Mouse (Mus musculus) left cerebral cortex, postnatal 10 days (tissue): ENCODE results near the gene Mrpl4. TPM values are rescaled to one million over a fixed set of nuclear protein-coding genes. Genes with fewer than 3 reads are reported as not detected.
A peak's percentile ranks its signal among the peaks of the same experiment; 100 is the strongest.

ENCODE experiments used
- DNase-seq, 2 experiments: peaks; one replicate each; pipeline ENCODE4 v3.0.0; 2021 to 2022; ENCODE audit warnings: low spot score in 2 of 2, mixed read lengths in 1 of 2; ENCODE audit errors: extremely low spot score in 1 of 2
- intact Hi-C: fragments of 180-260 bp; cut with DNase I; formaldehyde crosslinking; loops from one replicate; pipeline ENCODE4 v1.15.1; 2025
- total RNA-seq, 2 experiments: library from RNA; stranded (reverse); gene quantifications; 2 replicates each; pipeline ENCODE4 v1.2.3; 2021

Mrpl4 gene
- total RNA-seq, 2 experiments from 2014 or later, result 53.3 to 56.0 TPM

DNA sequence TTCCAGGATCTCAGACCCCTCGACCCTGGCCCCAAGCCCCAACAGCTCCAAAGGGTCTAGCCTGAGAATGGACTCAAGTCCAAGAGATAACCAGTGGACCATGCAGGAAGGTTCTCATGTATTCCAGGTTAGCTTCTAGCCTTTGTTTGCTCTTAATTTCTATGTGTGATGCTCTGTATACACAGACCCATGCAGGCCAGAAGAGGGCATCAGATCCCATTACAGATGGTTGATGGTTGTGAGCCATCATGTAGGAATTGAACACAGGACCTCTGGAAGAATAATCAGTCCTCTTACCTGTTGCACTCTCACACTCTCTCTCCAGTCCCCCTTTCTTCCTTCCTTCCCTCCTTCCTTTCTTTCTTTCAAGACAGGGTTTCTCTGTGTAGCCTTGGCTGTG, 9.8 kb downstream of the Mrpl4 start:
- DNase-seq, result no peak
- intact Hi-C loops, result no loop called here

DNA sequence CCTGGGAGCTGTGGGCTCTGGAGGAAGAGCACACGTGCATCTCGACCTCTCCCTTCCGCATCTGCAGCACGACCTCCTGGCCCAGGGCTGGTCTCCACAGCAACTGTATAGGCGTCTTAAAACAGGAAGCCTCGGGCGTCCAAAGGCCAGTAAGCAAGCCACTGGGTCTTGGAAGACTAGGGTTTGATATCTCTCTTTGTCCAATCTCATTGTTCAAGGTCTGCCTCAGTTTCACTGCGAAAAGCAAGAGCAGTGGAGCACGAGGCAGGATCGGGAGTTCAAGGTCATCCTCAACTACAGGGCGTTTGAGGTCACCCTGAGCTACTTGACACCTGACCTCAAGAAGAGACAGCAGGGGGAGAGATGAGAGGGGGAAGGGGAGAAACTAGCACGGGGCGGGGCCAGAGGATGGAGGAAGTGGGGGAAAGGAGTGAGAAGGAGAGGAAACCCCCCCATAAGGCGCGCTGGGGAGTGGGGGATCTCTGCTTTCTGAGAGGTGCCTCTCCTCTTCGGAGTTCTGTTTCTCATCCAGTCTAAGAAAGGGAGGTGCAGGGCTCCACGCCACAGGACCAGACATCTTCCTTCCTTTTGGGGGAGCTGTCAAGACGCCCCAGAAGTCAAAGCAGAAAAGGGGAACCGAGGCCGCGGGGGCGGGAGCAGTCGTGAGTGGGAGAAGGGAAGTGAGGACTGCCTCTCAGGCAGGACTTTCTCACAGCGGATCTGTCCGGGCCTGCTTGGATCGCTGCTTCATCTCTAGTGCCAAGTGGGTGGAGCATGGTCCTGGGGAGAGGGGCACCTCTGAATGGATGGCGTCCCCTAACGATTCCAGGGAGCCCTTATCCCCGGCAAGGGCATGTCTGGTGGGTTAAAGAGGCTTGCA, 12.4 kb downstream of the Mrpl4 start:
- DNase-seq, result peak in 1 of 2 experiments; percentile 82
- intact Hi-C loops, result no loop called here

DNA sequence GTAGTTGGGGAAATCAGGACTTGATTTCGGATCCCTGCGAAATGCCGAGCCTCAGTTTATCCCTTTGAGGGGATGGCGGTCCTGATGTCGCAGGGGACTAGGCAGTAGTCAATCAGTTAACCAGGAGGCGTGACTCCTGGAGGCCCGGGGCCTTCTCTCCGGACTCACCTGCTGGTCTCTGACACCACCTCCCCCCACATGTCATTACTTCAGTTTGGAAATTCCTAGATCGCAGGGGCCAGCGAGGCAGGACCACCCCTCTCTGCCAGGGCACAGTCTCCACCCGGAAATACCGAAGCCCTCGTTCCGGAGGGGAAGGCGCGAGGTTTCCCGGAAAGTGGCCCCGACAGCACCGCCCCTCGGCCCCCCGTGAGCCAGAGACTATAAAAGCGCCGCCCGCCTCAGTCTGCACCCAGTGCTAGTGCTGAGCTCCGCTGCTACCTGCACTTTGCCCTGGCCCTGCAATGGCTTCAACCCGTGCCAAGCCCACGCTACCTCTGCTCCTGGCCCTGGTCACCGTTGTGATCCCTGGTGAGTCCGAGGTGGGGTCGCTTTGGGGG, 13.1 kb downstream of the Mrpl4 start, which contains the start of gene Icam1:
Icam1 (plus strand) TSS at position 415 of the 560 bp plus-strand sequence.
- peak in 1 of 2 experiments; percentile 84 for DNase-seq
- intact Hi-C loops, result no loop called here

DNA sequence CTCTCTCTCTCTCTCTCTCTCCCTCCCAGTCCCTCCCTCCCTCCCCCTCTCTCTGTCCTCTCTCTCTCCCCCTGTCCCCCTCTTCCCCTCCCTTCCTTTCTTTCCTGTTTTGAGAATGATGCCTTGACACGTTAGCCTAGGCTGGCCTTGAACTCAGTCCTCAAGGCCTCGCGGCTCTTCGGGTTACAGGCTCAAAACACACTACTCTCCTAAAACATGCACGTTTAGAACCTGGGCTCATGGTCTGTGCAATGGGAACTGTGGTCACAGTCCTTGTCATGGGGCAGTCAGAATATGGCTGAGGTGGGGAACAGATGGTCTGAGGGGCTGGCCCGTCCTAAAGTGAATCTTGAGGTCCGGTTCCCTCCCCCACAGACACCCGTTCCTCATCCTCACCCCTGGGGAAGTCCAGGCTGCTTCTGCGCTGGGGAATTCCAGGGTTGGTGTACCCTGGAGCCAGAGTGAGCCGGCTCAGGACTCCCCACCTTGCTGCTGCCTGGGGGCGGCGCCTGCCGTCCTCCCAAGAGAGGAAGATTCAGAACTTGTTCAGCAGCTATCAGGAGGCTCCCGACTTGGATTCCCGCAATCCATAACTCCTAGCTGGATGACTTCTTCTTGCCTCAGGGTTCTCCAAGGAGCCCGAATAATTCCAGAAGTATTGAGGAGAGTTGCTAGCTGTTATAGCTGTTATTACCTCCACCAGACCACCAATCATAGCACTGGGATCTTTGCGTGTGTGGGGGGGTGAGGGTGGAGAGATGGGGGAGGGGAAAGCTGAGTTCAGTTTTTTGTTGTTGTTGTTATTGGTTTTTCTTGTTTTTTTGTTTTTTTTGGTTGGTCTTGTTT, 14.0 kb downstream of the Mrpl4 start:
- DNase-seq, result peak in 1 of 2 experiments; percentile 46
- intact Hi-C loops, result no loop called here

DNA sequence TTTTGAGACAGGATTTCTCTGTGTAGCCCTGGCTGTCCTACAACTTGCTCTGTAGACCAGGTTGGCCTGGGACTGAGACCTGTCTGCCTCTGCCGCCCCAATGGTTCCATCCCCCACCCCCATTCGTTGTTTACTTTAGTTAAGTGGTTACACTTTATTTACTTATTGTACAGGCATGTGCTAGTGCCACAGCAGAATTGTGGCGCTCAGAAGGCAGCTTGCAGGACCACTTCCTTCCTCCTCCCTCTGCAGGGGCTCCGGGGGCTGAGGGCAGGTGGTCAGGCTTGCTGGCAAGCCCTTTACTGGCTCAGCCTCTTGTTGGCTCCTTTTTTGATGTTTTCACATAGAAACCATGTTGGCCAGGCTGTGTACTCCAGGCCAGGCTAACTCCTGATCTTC, 14.6 kb downstream of the Mrpl4 start:
- no peak for DNase-seq
- intact Hi-C loops, result no loop called here

DNA sequence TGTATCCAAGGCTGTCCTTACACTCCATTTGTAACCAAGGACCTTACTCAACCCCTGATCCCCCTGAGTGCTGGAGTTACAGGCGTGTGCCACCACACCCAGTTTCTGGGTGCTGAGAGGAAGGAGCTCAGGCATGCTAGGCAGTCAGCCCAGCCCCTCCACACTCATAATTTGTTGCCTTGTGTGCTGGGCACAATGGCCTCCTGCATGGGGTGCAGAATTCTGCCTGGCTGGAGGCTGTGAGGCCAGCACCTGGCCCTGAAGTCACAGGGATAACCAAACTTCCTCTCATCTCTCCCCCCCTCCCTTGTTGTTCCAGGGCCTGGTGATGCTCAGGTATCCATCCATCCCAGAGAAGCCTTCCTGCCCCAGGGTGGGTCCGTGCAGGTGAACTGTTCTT, 16.1 kb downstream of the Mrpl4 start:
- no peak for DNase-seq
- intact Hi-C loops, result no loop called here

DNA sequence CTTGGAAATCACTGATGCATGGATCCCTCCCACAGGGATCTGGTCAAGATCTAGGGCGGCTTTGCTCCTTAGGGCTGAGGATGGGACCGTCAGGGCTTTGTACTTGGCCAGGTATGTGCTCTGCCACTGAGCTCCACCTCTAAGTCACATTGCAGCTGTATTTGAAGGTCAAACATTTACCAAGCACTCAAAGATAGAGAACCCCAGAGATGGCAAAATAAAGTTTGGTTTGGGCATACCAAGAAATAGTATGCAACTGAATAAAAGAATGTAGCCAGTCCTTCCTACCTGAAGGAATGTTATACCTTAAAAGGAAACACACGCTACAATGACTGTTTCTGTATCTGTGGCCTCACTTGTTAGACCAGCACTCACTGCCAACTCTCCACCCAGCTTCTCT, 18.8 kb downstream of the Mrpl4 start:
- no peak for DNase-seq
- intact Hi-C loops, result no loop called here

DNA sequence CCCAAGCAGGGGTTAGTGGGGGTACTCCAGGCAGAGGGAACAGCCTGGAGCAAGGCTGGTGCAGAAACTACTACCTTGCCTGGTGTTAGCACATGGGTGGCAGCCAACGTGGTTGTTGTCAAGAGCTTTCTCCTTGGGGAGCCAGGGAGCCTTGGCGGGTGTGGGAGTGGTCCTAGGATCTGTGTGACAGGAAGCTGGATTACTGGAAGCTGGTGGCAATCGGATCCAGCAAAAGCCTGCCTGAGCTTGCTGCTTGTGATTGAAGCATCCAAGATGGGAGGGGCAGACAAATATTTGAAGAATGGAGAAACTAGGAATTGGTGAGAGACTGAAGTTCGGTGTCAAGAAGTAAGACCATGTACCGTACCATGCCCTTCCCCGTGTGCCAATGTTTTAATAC, 19.8 kb downstream of the Mrpl4 start:
- no peak for DNase-seq
- intact Hi-C loops, result no loop called here

DNA sequence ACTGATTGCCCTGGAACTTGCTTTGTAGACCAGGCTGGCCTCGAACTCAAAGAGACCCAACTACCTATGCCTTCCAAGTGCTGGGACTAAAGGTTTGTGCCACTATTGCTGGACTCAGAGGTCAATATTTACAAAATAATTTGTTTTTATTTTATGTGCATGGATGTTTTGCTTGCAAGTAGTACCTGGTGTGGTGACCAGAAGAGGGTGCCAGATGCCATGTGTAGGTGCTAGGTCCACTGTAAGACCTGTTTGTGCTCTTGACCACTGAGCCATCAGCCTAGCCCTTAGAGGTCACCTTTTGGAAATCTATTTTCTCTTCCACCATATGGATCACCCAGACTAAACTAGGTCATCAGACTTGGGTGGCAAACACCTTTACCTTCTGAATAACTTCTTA, 20.2 kb downstream of the Mrpl4 start:
- no peak for DNase-seq
- intact Hi-C loops, result no loop called here

DNA sequence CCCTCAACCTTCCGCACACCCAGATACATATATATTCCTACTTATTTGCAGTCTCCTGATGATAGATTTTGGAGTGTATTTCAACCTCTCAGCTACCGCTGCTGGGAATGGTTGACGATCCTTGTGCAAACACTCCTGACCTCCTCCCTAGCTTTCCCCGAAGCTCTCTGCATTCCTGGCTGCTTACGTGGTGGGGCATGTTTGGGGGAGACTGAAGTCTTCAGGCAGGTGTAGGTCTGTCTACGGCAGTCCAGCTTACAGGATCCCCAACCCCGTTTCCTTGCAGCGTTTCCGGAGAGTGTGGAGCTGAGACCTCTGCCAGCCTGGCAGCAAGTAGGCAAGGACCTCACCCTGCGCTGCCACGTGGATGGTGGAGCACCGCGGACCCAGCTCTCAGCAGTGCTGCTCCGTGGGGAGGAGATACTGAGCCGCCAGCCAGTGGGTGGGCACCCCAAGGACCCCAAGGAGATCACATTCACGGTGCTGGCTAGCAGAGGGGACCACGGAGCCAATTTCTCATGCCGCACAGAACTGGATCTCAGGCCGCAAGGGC, 22.8 kb downstream of the Mrpl4 start:
- DNase-seq, result no peak
- intact Hi-C loops, result no loop called here

DNA sequence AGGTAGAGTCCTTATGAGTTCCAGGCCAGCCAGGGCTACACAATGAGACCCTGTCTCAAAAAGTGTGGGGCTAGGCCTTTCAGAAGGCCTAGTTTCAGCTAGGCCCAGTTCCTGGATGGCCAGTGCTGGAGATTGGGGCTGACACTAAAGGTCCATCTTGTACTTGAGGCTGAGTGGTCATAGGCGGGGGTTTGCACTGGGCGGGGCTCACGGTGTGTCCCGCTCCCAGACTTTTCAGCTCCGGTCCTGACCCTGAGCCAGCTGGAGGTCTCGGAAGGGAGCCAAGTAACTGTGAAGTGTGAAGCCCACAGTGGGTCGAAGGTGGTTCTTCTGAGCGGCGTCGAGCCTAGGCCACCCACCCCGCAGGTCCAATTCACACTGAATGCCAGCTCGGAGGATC, 24.3 kb downstream of the Mrpl4 start:
- intact Hi-C loops, result no loop called here

DNA sequence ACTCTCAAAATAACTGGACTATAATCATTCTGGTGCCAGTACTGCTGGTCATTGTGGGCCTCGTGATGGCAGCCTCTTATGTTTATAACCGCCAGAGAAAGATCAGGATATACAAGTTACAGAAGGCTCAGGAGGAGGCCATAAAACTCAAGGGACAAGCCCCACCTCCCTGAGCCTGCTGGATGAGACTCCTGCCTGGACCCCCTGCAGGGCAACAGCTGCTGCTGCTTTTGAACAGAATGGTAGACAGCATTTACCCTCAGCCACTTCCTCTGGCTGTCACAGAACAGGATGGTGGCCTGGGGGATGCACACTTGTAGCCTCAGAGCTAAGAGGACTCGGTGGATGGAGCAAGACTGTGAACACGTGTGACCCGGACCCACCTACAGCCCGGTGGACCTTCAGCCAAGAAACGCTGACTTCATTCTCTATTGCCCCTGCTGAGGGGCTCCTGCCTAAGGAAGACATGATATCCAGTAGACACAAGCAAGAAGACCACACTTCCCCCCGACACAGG, 25.3 kb downstream of the Mrpl4 start:
- intact Hi-C loops, result no loop called here
- DNase-seq, result peak in 1 of 2 experiments; percentile 81

More for the DNA sequence above, 24.3 kb downstream of the Mrpl4 start:
- no peak for DNase-seq

DNA sequence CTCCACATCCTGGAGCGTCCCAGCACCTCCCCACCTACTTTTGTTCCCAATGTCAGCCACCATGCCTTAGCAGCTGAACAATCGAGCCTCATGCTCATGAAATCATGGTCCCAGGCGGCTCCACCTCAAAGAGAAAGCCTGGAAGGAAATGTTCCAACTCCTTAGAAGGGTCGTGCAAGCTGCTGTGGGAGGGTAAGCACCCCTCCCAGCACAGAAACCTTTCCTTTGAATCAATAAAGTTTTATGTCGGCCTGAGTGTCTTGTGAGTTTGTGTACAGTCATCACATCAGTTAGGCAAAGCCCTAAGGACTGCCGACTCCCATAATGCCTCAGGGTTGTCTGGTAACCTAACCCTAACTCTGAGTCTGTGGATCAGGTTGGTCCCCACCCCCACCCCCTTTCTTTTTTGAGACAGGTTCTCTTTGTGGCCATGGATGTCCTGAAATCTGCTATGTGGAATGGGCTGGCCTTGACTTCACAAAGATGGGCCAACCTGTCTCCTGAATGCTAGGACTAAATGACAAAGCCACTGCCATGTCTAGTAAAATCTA, 26.1 kb downstream of the Mrpl4 start:
- no peak for DNase-seq

DNA sequence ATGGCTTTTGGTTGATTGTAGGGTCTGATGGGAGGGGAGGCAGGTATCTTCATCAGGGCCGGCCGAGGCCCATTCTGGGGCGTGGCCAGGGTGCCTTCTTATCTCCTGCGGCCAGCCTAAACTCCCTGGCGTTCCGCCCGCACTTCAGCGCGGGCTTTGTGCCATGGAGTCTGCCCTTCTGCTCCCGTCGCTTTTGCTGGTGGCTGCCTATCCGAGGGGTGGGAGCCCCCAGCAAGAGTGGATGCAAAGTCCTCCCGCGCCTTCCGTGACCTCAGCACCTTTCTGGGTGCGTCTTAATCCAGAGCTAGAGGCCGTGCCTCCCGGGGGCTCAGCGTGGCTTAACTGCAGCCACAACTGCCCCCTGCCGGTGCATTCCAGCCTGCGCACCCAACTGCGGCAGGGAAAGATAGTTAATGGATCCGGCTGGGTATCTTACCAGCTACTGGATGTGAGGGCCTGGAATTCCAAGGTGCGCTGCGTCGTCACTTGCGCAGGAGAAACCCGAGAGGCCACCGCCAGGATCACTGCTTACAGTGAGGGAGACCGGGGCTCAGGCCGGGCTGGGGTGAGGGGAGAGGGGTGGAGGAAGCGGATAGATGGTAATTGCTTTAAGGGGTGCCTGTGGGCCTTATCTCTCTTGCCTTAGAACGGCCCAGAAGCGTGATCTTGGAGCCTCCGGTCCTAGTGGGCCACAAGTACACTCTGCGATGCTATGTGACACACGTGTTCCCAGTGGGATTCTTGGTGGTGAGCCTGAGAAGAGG, 26.9 kb downstream of the Mrpl4 start, which contains the start of gene Icam4:
Icam4 (plus strand) TSS at position 83 of the 764 bp plus-strand sequence.
- intact Hi-C loops, result loop anchor here (5.0 kb wide), 2 partner anchors 43 to 103 kb away; partner anchors contain the start of genes Fdx1l, Gm49373 and Tyk2
- peak in 1 of 2 experiments; percentile 87 for DNase-seq

More for the DNA sequence above, 26.1 kb downstream of the Mrpl4 start:
- intact Hi-C loops, result no loop called here

DNA sequence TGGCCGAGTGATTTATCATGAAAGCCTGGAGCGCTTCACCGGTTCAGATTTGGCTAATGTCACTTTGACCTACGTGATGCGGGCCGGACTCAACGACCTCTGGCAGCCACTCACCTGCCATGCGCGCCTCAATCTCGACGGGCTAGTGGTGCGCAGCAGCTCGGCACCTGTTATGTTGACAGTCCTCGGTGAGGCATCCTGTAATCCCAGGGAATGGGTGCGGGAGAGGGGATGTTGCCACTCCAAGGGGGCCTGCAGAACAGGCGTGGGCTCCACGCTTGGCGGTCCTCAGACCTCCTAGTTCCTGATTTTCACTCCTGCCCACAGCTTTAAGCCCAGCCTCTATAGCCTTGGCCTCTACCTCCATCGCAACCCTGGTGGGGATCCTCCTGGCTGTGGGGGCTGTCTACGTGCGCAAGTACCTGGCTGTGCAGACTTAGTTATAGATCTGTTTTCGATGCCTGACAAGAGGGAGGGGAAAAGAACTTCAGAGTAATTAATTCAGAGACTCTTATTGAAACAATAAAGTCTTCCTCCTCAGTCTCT, 27.6 kb downstream of the Mrpl4 start:
- intact Hi-C loops, result loop anchor here (5.0 kb wide), 2 partner anchors 42 to 102 kb away; partner anchors contain the start of genes Fdx1l, Gm49373 and Tyk2
- peak in 1 of 2 experiments; percentile 39 for DNase-seq

DNA sequence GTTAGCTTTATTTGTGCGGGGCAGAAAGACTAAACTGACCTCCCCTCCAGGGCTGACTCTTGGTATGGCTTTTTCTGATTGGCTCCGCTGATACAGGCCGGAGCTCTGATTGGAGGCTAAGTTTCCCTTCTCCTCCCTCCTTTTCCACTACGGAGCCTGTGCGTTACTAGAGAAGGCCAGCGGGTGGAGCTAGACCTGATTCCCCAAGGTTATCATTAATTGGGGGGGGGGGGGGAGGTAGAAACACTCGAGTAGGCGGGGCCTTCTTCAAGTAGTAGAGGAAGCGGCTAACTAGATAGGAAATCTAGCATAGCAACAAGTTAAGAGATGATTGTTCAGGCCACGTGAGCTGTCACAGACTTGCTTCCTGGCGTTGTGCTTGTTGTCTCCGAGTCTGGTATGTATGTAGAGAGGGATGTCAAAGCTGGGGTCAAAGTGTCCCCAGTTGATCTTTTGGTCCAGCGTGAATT, 28.3 kb downstream of the Mrpl4 start:
- intact Hi-C loops, result loop anchor here (5.0 kb wide), 2 partner anchors 41 to 101 kb away; partner anchors contain the start of genes Fdx1l, Gm49373 and Tyk2
- peak; percentile 83 to 92 for DNase-seq
